Mouse (Mus musculus): ENCODE data around the gene Rbfox1.

GRCm38 (mm10) chr16:6919681-6920080 lies 1034.5 kb downstream of the Rbfox1 start:
- TF ChIP-seq CTCF (IDR thresholded peaks at IDR 0.05; ENCODE audit: extremely low read depth, insufficient read depth, low read length) (no peak), POLR2A (IDR thresholded peaks at IDR 0.05; ENCODE audit: extremely low read depth, insufficient read depth, low read length) (no peak)

Measured in cortical plate, adult 2 months (tissue).